Mouse (Mus musculus) embryonic facial prominence, embryonic 12.5 days (tissue): ENCODE results near the gene AI661453. TPM values are rescaled to one million over a fixed set of nuclear protein-coding genes. Genes with fewer than 3 reads are reported as not detected.
"Not testable (repeated sequence)": the region's sequence is repeated elsewhere in the genome, so short reads cannot be mapped to it uniquely, and the experiment has no call there.

ENCODE experiments used
- ATAC-seq: fragments of 200-750 bp; cut with Nextera tagmentation; 2 replicates; pipeline ENCODE4 v1.8.0; 2017; ENCODE audit not compliant: insufficient number of reproducible peaks, insufficient read depth, low FRiP score, low TSS enrichment
- H3K27ac ChIP-seq: fragments of 300-500 bp; sonication (generic); 2 replicates; pipeline ENCODE4 v1.5.1; 2016; ENCODE audit warnings: mild to moderate bottlenecking
- H3K27me3 ChIP-seq: fragments of 300-500 bp; sonication (generic); 2 replicates; pipeline ENCODE4 v1.6.1; 2016; ENCODE audit warnings: mild to moderate bottlenecking, moderate library complexity
- H3K36me3 ChIP-seq: fragments of 300-500 bp; sonication (generic); 2 replicates; pipeline ENCODE4 v1.6.1; 2016; ENCODE audit warnings: mild to moderate bottlenecking
- H3K4me1 ChIP-seq: fragments of 300-500 bp; sonication (generic); 2 replicates; pipeline ENCODE4 v1.6.1; 2016
- H3K4me2 ChIP-seq: fragments of 300-500 bp; sonication (generic); replicated peaks from 2 replicates; pipeline ENCODE4 v1.6.1; 2016; ENCODE audit warnings: mild to moderate bottlenecking, moderate library complexity
- H3K4me3 ChIP-seq: fragments of 300-500 bp; sonication (generic); 2 replicates; pipeline ENCODE4 v1.5.1; 2016; ENCODE audit warnings: mild to moderate bottlenecking
- H3K9ac ChIP-seq: fragments of 300-500 bp; sonication (generic); 2 replicates; pipeline ENCODE4 v1.6.1; 2016; ENCODE audit warnings: mild to moderate bottlenecking, moderate library complexity
- H3K9me3 ChIP-seq: fragments of 300-500 bp; sonication (generic); 2 replicates; pipeline ENCODE4 v1.6.1; 2016; ENCODE audit warnings: mild to moderate bottlenecking, moderate library complexity
- WGBS: fragments of 180-500 bp; shearing (Covaris S2); methylation state at CpG from one replicate; pipeline ENCODE4 v1.1.7; 2016; 5-methylcytosine and 5-hydroxymethylcytosine counted together
- polyA plus RNA-seq: library from polyadenylated mRNA; unstranded; fragments of >200 nt; fragmentation: Nextera tagmentation; extraction: Ambion mirVana; gene quantifications from 2 replicates; pipeline ENCODE4 v1.2.1, GENCODE M21; 2016

The AI661453 gene
- polyA plus RNA-seq, 1 experiment from 2014 or later: 0.61 TPM

GRCm38 (mm10) chr17:47485791-47486190 is 49.4 kb downstream of the AI661453 start:
- H3K27me3 ChIP-seq: no peaks in the 10 kb centered on the region
- H3K9ac ChIP-seq: no peak overlapping the region
- no peak for ATAC-seq
- peaks cover 26% of the 10 kb centered on the region for H3K36me3 ChIP-seq
- H3K27ac ChIP-seq: no peak overlapping the region
- H3K9me3 ChIP-seq: no peaks in the 10 kb centered on the region
- H3K4me3 ChIP-seq: no peak overlapping the region
- WGBS: 84% methylated on average over 3 of the region's 3 CpGs
- H3K4me1 ChIP-seq: peaks cover 22% of the 10 kb centered on the region
- no peak overlapping the region for H3K4me2 ChIP-seq

DNA sequence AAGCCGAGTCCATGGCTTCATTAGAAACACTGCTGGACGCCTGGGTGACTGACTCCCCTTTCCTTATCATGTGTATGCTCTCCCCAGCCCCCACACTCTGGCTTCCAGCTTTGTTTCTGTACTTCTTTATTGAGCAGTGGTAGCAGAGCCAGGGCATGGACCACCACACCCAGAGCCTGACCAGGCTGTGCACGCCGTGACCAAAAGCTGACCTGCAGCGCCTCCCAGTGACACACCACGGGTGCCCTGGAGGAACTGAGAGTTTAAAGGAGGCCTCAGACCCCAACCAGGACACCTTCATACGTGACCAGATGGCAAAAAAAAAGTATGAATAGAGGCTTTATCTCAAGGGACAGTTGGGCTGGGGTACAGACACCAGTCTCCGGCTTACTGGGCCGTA is 54.4 kb downstream of the AI661453 start:
- no peak overlapping the region for H3K4me2 ChIP-seq
- 84% methylated on average over 9 of the region's 9 CpGs for WGBS
- no peak for ATAC-seq
- H3K9ac ChIP-seq: no peak overlapping the region
- no peak overlapping the region for H3K4me3 ChIP-seq
- H3K27me3 ChIP-seq: no peaks in the 10 kb centered on the region
- peaks cover 8% of the 10 kb centered on the region for H3K4me1 ChIP-seq
- H3K9me3 ChIP-seq: no peaks in the 10 kb centered on the region
- H3K36me3 ChIP-seq: peaks cover 76% of the 10 kb centered on the region
- H3K27ac ChIP-seq: no peak overlapping the region

GRCm38 (mm10) chr17:47492731-47493130 is 56.3 kb downstream of the AI661453 start:
- Histone ChIP-seq H3K4me2 (no peak overlapping the region), H3K9me3 (no peaks in the 10 kb centered on the region), H3K9ac (no peak overlapping the region), H3K4me1 (no peaks in the 10 kb centered on the region), H3K4me3 (no peak overlapping the region), H3K27ac (no peak overlapping the region), H3K27me3 (no peaks in the 10 kb centered on the region), H3K36me3 (peaks cover 88% of the 10 kb centered on the region)
- 85% methylated on average over 6 of the region's 6 CpGs for WGBS
- ATAC-seq: no peak

DNA sequence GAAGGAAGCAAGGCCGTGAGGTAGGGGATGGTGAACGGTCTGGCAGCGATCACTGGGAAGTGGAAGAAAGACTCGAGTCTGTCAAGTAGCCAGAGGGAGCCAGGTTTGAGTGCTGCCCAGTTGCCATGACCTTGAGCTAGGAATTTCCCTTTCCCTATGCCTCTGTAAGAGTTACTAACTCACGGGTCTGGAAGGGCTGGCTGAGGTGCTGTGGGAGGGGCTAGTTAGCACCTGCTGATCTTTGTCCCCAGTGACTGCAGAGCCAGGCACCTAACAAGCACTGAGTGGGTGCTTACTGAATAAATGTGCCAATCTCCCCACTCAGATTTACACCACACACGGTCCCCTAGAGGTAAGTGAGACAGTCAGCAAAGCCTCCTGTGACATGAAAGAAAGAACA is 57.2 kb downstream of the AI661453 start:
- Histone ChIP-seq H3K4me2 (no peak overlapping the region), H3K27ac (no peak overlapping the region), H3K36me3 (peaks cover 91% of the 10 kb centered on the region), H3K9me3 (no peaks in the 10 kb centered on the region), H3K27me3 (no peaks in the 10 kb centered on the region), H3K4me3 (no peak overlapping the region), H3K4me1 (no peaks in the 10 kb centered on the region), H3K9ac (no peak overlapping the region)
- no peak for ATAC-seq
- 90% methylated on average over 6 of the region's 6 CpGs for WGBS

- WGBS: 86% methylated on average over 11 of the region's 11 CpGs
- H3K27ac ChIP-seq: no peak overlapping the region
- no peak for ATAC-seq
- no peak overlapping the region for H3K4me2 ChIP-seq
- H3K9me3 ChIP-seq: no peaks in the 10 kb centered on the region
- H3K4me1 ChIP-seq: no peaks in the 10 kb centered on the region
- no peak overlapping the region for H3K9ac ChIP-seq
- H3K36me3 ChIP-seq: peaks cover 90% of the 10 kb centered on the region
- H3K4me3 ChIP-seq: no peak overlapping the region
- no peaks in the 10 kb centered on the region for H3K27me3 ChIP-seq
Measured at GRCm38 (mm10) chr17:47494132-47494531, 57.7 kb downstream of the AI661453 start.

DNA sequence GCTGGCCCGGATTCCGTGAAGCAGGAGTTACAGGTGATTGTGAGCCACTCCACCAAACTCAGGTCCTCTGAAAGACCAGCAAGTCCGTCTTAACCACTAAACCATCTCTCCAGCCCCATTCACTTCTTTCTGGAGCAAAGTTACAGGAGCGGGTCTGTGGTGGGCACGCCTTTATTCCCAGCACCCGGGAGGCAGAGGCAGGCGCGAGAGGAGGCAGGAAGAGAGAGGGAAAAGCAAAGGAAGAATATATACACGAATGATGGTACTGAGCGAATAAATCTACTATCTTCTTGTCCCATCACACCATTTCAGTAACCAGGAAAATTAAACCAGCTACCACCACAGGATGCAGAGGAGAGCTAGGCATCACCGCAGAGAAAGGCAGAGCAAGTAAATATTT is 65.1 kb downstream of the AI661453 start:
- H3K27ac ChIP-seq: 0 out of 2 replicates have a peak overlapping the region, but pooled peaks have one; percentile 77
- WGBS: 6% methylated on average over 11 of the region's 11 CpGs
- no peak for ATAC-seq

GRCm38 (mm10) chr17:47501946-47502706 is 65.7 kb downstream of the AI661453 start, which contains the start of gene Taf8:
Taf8 (minus strand) TSS chr17:47502292.
- peaks cover 28% of the 10 kb centered on the region for H3K4me1 ChIP-seq
- H3K9ac ChIP-seq: peak within 1 kb of the TSS; percentile 69
- peaks cover 17% of the 10 kb centered on the region for H3K36me3 ChIP-seq
- WGBS: 3% methylated on average over 40 of the region's 40 CpGs
- peak within 1 kb of the TSS; percentile 77; the same call in 1 of the 2 replicates for H3K27ac ChIP-seq
- peak within 1 kb of the TSS; percentile 95 for H3K4me2 ChIP-seq
- peak; percentile 91 for ATAC-seq
- no peaks in the 10 kb centered on the region for H3K9me3 ChIP-seq
- peak within 1 kb of the TSS; percentile 69 for H3K4me3 ChIP-seq
- no peaks in the 10 kb centered on the region for H3K27me3 ChIP-seq

More for the DNA sequence above, 65.1 kb downstream of the AI661453 start:
- H3K36me3 ChIP-seq: peaks cover 21% of the 10 kb centered on the region
- H3K9ac ChIP-seq: peak overlapping the region; percentile 69
- H3K9me3 ChIP-seq: no peaks in the 10 kb centered on the region
- H3K27me3 ChIP-seq: no peaks in the 10 kb centered on the region
- peak overlapping the region; percentile 95 for H3K4me2 ChIP-seq
- H3K4me3 ChIP-seq: peak overlapping the region; percentile 69
- peaks cover 28% of the 10 kb centered on the region for H3K4me1 ChIP-seq

DNA sequence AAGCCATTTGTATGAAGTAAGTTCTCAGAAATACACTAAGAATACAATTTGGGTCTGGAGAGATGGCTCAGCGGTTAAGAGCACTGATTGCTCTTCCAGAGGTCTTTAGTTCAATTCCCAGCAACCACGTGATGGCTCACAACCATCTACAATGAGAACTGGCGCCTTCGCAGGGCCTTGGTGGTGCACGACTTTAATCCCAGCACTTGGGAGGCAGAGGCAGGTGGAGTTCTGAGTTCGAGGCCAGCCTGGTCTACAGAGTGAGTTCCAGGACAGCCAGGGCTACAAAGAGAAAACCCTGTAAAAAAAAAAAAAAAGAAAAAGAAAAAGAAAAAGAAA is 66.3 kb downstream of the AI661453 start:
- H3K27me3 ChIP-seq, ATAC-seq, H3K9ac ChIP-seq, H3K9me3 ChIP-seq, H3K4me3 ChIP-seq: not testable (repeated sequence)
- 78% methylated on average over 6 of the region's 6 CpGs for WGBS
- peaks cover 14% of the 10 kb centered on the region for H3K36me3 ChIP-seq
- H3K4me2 ChIP-seq: peak overlapping the region; percentile 41
- H3K4me1 ChIP-seq: peaks cover 34% of the 10 kb centered on the region
- peak overlapping the region; percentile 4; the same call in 1 of the 2 replicates for H3K27ac ChIP-seq

DNA sequence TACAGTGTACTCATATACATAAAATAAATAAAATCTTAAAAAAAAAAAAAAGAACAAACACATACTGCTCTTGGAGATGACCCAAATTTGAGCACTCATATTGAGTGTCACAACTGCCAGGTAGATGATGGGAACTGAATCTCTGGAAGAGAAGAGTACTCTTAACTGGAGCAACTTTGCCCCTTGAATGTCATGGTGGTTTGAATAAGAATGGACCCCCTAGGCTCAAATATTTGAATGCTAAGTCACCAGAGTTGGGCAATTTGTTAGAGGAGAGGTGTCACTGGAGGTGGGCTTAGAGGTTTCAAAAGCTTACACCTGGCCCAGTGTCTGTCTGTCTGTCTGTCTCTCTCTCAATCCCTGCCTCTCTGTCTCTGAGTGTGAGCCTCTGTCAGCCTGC is 67.3 kb downstream of the AI661453 start:
- no peak for ATAC-seq
- Histone ChIP-seq H3K4me1 (peaks cover 44% of the 10 kb centered on the region), H3K4me3 (no peak overlapping the region), H3K4me2 (no peak overlapping the region), H3K27ac (no peak overlapping the region), H3K27me3 (no peaks in the 10 kb centered on the region), H3K9ac (no peak overlapping the region), H3K36me3 (peaks cover 7% of the 10 kb centered on the region), H3K9me3 (no peaks in the 10 kb centered on the region)

DNA sequence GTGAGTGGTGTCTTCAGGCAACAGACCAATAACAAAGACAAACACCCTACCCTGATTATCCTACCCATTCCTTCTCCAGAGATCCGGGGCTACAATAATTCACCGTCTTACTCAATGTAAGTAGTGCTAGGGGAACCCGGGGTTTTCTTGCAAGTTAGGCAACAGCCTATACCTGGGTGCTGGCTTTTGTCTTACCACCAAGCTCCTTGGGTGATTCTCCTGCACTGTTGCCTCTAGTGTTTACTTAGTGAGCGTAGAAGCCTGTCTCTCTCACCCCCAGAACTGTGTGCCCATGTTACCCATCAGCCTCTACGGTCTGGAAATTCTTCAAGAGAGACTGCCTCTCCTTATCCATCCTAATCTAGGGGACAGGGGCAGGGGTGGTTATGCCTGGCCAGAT is 67.8 kb downstream of the AI661453 start:
- no peak overlapping the region for H3K4me3 ChIP-seq
- peaks cover 45% of the 10 kb centered on the region for H3K4me1 ChIP-seq
- H3K27ac ChIP-seq: no peak overlapping the region
- no peaks in the 10 kb centered on the region for H3K27me3 ChIP-seq
- no peak for ATAC-seq
- WGBS: 71% methylated on average over 5 of the region's 5 CpGs
- peaks cover 1% of the 10 kb centered on the region for H3K36me3 ChIP-seq
- H3K9me3 ChIP-seq: no peaks in the 10 kb centered on the region
- peak overlapping the region; percentile 64 for H3K4me2 ChIP-seq
- H3K9ac ChIP-seq: 0 out of 2 replicates have a peak overlapping the region, but pooled peaks have one; percentile 48

DNA sequence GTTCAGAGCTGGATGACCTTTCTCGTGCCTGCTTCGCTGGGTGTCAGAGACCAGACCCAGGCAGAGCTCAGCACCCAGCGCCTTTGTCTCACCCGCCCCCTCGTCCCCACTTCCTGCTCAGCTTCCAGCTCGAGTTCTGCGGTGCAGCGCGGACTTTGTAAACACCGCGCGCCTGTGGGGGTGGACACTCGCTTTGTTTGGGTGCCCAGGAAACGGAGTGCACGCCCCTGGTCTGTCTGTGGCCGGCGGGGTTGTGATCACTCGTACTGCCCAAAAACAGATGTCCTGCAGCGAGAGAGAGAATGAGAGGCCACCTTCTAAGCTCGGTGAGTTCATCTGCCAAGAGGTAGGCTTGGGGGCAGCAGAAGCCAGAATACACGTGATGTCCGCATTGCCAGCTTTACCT is 68.5 kb downstream of the AI661453 start, which contains the start of gene Ccnd3:
Gene Ccnd3, plus strand, starts transcription at position 111 of the 406 bp plus-strand sequence.
- no peaks in the 10 kb centered on the region for H3K36me3 ChIP-seq
- peak within 1 kb of the TSS; percentile 55; the same call in 1 of the 2 replicates for H3K27ac ChIP-seq
- ATAC-seq: no peak
- peak within 1 kb of the TSS; percentile 64 for H3K4me2 ChIP-seq
- H3K27me3 ChIP-seq: no peaks in the 10 kb centered on the region
- H3K9ac ChIP-seq: peak within 1 kb of the TSS; percentile 48
- peaks cover 48% of the 10 kb centered on the region for H3K4me1 ChIP-seq
- H3K9me3 ChIP-seq: no peaks in the 10 kb centered on the region
- 2% methylated on average over 22 of the region's 22 CpGs for WGBS
- H3K4me3 ChIP-seq: peak within 1 kb of the TSS; percentile 34

GRCm38 (mm10) chr17:47505566-47505965 is 69.2 kb downstream of the AI661453 start:
- no peak overlapping the region for H3K27ac ChIP-seq
- peaks cover 48% of the 10 kb centered on the region for H3K4me1 ChIP-seq

More at GRCm38 (mm10) chr17:47505566-47505965, 69.2 kb downstream of the AI661453 start:
- no peak for ATAC-seq
- no peaks in the 10 kb centered on the region for H3K9me3 ChIP-seq
- 59% methylated on average over 2 of the region's 2 CpGs for WGBS
- peak overlapping the region; percentile 48; the same call in 1 of the 2 replicates for H3K9ac ChIP-seq
- H3K36me3 ChIP-seq: no peaks in the 10 kb centered on the region
- H3K4me3 ChIP-seq: peak overlapping the region; percentile 34
- H3K27me3 ChIP-seq: no peaks in the 10 kb centered on the region
- H3K4me2 ChIP-seq: peak overlapping the region; percentile 64
